Mouse (Mus musculus) T-cell, adult 2 months (primary cell): ENCODE measurements around the gene Ttc39b.
"Not testable (repeated sequence)": the region's sequence is repeated elsewhere in the genome, so short reads cannot be mapped to it uniquely, and the experiment has no call there.

Experiments
- DNase-seq: peaks from one replicate; pipeline ENCODE4 v3.0.0; 2022; ENCODE audit warnings: low spot score

Gene Ttc39b

DNA sequence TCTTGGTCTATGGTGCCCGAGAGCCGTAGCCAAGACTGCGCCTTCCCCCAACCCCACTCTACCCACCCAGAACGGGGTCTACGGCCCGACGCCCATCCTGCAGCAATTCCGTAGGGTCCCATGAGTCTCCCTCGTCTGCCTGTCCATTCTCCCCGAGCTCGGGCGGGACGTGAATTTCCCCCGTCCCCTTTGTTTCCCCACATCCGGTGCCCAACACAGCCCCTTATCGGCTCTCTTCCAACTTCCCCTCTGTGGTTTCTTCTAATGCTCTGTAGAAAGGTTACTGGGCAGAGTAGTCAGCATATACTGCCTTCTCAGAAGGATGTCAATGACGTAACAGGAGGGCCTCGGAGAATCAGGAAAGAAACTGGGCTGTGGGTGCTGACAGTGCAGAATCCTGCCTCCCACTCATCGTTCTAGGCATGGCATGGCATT, 50.4 kb downstream of the Ttc39b start:
- peak; percentile 56 for DNase-seq

DNA sequence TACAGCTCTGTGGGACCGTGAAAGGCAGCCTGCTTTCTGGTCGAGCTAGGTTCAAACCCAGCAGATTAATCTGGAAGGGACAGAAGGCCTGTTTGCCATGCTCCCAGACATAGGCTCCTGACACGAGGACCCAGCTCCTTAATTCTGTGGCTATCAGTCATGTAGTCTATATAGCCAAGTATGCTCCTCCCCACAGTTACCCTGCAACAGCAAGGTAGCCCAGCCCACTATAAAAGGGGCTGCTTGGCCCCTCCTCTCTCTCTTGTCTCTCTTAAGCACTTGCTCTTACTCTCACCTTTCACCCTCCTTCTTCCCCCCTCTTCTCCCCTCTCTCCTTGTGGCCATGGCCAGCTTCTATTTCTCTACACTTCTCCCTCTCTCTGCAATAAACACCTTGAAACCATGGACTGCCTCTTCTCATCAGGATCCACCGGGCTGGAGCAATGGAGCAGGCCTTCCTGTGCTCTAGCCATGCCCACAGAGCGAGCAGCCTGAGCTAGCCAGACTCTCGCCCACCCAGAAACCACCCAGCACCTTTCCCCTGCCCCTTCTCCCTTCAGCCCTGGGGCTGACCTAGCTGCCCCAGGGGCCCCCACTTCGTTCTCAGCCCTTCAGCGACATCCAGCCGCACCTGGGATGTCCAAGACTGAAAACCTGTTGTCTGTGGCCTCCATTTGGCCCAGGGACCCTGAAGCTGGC, 51.0 kb downstream of the Ttc39b start:
- DNase-seq = no peak

GRCm38 (mm10) chr4:83270481-83270880, 53.6 kb downstream of the Ttc39b start:
- DNase-seq = no peak

GRCm38 (mm10) chr4:83269614-83270013, 54.4 kb downstream of the Ttc39b start:
- no peak for DNase-seq

- peak; percentile 9 for DNase-seq
Measured at GRCm38 (mm10) chr4:83265926-83266692, 57.9 kb downstream of the Ttc39b start.

DNA sequence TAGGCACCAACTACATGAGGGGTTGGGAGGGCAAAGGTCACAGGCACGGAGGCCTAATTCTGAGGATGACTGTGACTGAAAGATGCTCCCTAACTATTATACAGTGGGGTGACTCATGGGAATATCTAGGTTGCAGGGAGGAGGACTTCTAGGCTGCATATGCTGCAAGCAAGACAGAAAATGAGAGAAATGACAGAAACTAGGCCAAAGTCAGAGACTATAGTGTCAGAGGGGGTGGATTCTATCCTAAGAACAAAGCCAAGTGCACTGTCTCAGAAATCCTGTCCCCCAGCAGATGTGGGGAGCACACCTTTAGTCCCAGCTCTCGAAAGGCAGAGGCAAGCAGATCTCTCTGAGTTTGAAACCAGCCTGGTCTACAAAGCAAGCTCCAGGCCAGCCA, 59.2 kb downstream of the Ttc39b start:
- no peak for DNase-seq

GRCm38 (mm10) chr4:83261998-83262397, 62.1 kb downstream of the Ttc39b start:
- DNase-seq = peak; percentile 8

GRCm38 (mm10) chr4:83259690-83260089, 64.4 kb downstream of the Ttc39b start:
- no peak for DNase-seq

GRCm38 (mm10) chr4:83258273-83258672, 65.8 kb downstream of the Ttc39b start:
- no peak for DNase-seq

DNA sequence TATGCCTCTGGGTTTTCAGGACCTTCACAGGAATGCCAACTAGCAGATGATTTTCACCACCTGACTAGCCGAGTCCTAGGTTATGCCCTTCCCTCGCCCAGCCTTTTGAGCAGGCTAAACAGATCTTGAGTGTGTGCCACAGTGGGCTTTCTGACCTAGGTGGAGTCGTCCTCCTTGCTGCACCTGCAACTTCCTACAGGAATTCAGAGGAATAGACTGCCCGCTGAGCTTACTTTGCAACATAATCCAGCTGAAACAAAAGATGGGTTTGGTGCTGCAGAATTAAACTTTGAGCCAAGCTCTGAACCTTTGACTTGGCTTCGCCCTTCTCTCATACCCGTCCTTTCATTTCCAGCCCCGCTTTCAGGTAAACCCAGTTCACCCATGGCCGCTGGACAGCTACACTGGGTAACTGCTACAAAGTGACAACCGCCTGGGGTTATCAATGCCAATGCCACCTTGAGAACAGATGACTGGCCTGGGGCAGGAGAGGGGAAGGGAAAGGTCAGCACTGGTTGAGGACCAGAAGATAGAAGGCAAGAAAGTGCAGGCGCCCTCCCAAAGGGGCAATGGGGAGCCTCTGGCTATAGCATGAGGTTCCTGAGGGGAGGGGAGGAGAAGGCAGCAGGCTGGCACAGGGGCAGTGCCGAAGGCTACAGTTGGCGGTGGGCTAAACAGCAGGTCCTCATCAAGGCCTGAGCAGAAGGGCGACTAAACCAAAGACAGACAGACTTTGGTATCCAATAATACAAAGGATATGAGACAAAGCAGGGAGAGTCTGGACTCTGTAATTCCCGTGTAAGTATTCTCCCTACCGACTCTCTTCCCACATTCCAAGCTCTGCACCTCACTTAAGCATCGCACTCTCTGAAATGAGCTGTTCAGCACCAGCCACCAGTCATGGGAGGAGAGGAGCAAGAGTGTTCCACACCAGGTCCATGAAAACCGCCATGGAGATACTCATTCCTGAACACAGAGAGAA, 66.5 kb downstream of the Ttc39b start:
- DNase-seq = no peak

DNA sequence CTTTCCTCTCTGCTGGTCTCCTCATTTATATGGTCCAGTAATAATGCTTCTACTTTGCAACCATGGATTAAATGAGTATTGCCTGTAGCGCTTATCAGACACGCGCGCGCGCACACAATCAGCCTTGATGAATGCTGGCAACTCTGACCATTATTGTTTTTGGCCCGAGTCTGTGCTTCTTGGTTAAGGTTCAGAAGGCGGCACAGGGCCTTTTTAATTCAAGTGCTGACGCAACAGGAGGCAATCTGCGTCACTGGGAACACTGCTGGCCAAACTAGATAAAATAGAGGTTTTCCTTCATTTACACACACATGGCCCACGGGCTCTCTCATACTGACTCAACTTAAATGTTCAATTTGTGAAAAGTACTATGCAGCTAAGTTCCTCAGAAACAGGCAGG, 67.3 kb downstream of the Ttc39b start:
- no peak for DNase-seq

DNA sequence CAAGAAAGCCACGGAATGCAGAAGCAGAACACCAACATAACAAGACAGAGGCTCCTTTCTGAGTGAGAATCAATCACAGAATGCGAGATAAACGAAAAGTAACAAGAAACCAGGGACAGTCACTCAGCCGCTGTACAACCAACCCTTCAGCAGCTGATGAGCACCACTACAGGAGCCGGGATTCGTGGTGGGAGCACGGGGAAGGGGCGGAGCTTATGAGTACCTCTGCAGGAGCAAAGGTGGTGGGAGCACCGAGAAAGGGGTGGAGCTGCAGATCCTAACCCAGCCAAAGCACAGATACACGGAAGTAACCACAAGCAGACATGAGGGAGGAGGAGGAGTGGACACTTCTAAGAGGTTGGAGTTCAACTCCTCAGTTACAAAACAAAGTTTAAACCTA, 69.1 kb downstream of the Ttc39b start:
- no peak for DNase-seq

- no peak for DNase-seq
Measured at GRCm38 (mm10) chr4:83253679-83254078, 70.4 kb downstream of the Ttc39b start.

DNA sequence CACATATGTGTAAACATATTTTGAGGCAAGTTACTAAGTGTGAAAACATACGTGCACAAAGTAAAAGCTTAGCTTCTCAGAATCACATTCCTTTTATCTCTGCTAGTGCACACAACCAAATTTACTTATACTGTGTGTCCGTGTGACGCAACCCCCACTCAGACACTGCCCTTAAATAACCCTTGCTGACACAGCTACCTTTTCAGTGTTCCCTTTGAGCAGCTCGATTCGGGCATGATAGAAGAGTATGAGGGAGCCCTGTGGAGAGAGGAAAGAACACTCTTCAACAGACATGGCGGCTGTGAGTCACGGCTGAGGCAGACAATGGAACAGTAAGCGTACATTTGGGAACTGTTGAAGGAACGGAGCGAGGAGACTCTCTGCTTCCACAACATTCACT, 80.3 kb downstream of the Ttc39b start:
- no peak for DNase-seq

GRCm38 (mm10) chr4:83241630-83242029, 82.4 kb downstream of the Ttc39b start:
- DNase-seq = no peak

DNA sequence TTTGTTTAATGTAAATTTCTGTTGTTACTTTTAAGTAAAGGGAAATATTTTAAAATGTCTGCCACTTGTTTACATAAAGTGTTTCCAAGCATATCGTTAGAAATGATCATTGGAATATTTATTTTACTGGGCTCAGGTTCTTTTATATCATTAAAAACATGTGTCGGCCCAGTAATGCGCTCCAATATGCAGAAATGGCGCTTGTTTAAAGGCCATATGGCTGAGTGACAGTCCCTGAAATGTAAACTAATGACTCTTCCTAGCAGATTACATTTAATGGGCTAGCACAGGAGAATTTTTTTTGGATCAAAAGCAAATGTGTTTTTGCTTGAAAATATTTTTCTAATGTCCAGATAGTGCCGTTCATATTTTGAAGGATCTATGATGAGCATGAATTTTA, 86.4 kb downstream of the Ttc39b start:
- DNase-seq = no peak

- DNase-seq = not testable (repeated sequence)
Measured at GRCm38 (mm10) chr4:83235304-83235703, 88.8 kb downstream of the Ttc39b start.

DNA sequence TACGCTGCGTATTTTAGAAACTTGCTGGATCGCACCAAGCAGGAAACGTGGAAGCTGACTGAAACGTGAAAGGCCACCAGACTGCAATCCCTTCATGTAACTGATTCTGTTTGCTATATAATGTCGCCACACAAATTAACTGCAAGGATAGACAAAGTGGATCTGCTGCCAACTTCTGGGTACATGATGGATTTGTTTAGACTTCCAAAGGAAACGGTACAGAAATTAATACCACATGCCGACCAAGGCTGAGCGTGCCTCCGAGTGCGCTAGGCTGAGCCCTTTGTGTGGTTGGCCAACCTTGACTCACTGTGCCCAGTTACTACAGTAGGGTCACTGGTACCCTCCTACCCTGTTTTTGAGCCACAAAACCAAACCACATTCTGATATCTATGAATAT, 89.3 kb downstream of the Ttc39b start:
- no peak for DNase-seq

- DNase-seq = peak; percentile 14
Measured at GRCm38 (mm10) chr4:83234132-83234531, 89.9 kb downstream of the Ttc39b start.

- no peak for DNase-seq
Measured at GRCm38 (mm10) chr4:83233181-83234123, 90.6 kb downstream of the Ttc39b start.

GRCm38 (mm10) chr4:83232315-83232880, 91.7 kb downstream of the Ttc39b start:
- no peak for DNase-seq
